Mouse (Mus musculus) liver (tissue): ENCODE data around the gene Ddx25.

ENCODE experiments used
- DNase-seq: peaks from one replicate; pipeline ENCODE4 v3.0.0-alpha.2; 2020; ENCODE audit warnings: mixed read lengths

Ddx25 gene

GRCm38 (mm10) chr9:35541024-35541423 lies 17.3 kb downstream of the Ddx25 start:
- no peak for DNase-seq

GRCm38 (mm10) chr9:35539001-35539750 lies 19.2 kb downstream of the Ddx25 start:
- no peak for DNase-seq

- DNase-seq: no peak
These were observed 22.5 kb downstream of the Ddx25 start for GRCm38 (mm10) chr9:35535876-35536275.

DNA sequence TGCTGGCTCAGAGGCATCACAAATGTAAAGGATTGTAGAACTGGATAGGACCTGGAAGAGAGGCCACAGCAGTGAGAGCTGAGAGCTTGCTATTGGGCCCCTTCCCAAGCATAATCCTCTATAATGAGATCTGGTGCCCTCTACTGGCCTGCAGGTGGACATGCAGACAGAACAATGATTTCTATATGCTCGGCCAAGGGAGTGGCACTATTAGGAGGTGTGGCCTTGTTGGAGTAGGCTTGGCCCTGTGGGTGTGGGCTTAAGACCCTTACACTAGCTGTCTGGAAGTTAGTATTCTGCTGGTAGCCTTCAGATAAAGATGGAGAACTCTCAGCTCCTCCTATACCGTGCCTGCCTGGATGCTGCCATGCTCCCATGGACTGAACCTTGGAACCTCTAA lies 23.2 kb downstream of the Ddx25 start:
- peak; percentile 38 for DNase-seq

- no peak for DNase-seq
These were observed 25.1 kb downstream of the Ddx25 start for GRCm38 (mm10) chr9:35533266-35533665.

GRCm38 (mm10) chr9:35529796-35530195 lies 28.5 kb downstream of the Ddx25 start:
- no peak for DNase-seq

DNA sequence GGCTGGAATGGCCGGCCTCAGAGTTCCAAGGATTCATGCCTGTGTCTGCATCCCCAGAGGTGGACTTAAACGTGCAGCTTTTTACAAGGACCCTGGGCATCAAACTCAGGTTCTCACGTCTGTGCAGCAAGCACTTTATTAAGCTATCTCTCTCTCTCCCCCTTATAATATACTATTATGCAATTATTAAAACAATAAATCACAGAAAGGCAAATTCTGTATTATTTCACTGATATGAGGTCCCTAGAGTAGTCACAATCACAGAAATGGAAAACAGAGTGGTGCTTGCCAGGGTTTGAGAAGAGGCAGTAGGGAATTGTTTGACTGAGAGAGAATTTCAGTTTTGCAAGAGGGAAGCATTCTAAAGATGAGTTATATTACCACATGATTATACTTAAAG lies 29.2 kb downstream of the Ddx25 start:
- DNase-seq: no peak

GRCm38 (mm10) chr9:35523941-35524411 lies 34.4 kb downstream of the Ddx25 start:
- DNase-seq: peak; percentile 62

DNA sequence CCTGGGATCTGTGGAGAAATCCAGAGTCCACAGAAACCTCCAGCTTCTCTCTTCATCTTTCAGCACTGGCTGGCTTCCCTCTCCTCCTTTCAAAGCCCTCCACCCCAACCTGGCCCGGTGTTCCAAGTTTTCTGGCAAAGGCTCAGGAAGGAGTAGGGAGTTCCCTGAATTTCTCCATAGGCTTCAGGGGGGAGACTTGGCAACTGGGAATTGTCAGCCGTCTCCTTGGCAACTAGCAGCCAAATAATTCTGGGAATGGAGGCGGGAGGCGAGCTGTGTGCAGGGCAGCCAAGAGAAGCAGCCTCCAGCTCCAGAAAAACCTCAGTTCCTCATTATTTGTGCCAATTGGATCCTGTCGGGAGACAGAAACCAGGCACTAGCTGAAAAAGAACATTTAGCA lies 34.8 kb downstream of the Ddx25 start:
- DNase-seq: peak; percentile 24

DNA sequence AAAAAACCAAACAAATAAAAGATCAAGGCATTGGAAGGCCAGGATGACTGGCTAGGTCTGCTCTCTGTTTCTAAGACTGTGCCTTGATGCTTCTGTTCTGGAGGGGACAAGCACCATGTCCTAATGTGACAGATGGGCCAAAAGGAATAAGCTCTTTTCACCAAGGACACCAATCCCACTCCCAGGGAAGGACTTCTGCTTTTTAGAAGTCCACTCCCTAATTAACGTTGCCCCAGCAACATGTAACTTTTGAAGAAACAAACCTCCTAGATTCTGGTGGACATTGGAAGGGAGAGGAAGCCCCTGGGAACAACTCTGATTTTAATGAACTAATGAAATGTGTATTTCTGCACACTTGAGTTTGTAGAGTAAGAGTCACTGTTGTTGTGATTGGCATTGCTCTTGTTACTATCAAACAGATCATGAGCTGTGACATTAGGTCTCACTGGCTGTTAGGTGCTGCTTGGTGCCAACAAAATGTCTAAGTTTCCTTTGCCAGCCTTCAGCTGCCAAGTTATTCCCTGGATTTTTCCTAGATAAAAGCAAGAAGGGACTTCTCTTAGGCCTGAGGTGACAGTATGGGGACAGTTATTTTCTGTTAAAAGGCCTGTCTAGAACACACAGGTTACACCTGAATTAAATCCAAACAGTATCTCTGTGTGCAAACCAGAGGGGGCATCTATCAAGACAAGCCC lies 35.4 kb downstream of the Ddx25 start:
- no peak for DNase-seq

DNA sequence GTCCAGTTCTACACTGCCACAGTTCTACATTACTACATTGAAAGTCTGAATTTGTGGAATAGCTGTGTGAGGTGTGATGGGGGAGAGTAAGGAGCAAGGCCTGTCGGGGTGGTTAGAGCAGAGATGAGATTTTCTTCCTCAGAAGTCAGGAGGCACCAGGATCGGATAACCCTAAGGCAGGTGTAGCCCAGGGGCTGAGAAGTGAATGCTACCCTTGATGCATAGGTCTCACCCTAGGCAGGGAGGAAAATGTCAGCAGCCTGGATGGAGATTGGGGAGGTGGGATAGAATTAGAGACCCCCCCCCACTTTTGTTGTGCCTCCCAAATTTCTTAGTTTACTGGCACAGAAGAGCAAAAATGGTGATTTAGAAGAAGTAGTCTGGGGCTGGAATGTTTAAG lies 36.1 kb downstream of the Ddx25 start:
- DNase-seq: no peak

- no peak for DNase-seq
These were observed 37.5 kb downstream of the Ddx25 start for GRCm38 (mm10) chr9:35520631-35521348.

- no peak for DNase-seq
These were observed 40.2 kb downstream of the Ddx25 start, which contains the start of gene Gm1113 for GRCm38 (mm10) chr9:35518169-35518568. Gene Gm1113 (minus strand): TSS chr9:35518269.

GRCm38 (mm10) chr9:35516711-35517110 lies 41.6 kb downstream of the Ddx25 start:
- DNase-seq: no peak

DNA sequence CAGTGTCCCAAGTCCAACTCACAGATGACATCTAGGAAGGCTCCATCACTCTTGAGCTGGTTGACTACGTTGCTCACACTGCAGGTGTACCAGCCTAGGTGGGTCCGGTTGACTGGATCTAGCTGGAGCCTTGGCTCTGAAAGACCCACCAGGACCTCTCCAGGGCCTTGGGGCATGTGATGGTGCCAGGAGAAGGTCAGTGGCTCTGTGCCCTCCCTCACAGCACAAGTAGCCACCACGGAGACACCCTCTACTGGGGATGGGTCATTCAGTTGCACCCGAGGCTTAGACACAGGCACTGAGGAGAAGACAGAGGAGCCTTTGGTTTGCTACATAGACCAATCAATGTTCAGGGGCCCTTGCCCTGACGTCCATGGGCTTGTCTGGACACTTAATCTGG lies 42.1 kb downstream of the Ddx25 start:
- DNase-seq: no peak

GRCm38 (mm10) chr9:35513900-35514299 lies 44.4 kb downstream of the Ddx25 start:
- no peak for DNase-seq

DNA sequence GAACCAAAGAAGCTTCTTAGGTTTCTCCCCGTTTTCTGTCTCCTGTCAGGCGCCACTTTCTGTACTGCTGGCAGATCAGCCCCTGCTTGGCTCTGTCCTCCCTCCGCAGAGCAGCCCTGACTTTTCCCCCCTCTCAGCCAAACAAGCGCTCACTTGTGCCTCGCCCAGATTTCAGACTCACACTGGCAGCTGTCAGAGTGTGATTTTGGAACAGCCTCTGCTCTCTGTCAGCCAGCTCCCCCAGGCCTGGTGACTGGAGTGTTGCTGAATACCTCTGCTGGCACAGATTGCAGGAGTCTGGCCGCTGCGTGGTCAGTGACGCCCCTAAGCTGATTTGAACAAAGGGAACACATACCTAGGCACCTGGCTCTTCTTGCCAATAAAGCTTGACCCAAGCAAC lies 50.1 kb downstream of the Ddx25 start:
- DNase-seq: no peak

- no peak for DNase-seq
These were observed 55.8 kb downstream of the Ddx25 start for GRCm38 (mm10) chr9:35502361-35503000.

DNA sequence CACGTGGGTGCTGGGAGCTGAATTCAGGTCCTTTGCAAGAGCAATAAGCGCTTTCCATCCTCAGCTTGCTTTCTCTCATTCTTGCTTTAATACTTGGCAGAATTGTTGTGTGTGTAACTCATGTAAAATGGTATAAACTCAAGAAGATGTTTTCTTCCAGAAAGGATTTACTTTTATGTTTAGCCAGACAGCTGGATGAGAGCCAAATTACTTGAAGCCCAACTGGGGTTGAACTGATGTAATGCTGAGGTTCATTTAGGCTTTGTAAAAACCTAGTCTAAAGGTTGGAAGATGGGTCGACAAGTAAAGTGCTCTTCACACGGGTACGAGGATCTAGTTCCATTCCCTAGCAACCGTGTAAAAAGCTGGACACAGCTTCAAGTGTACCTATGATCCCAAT lies 58.4 kb downstream of the Ddx25 start:
- DNase-seq: no peak

DNA sequence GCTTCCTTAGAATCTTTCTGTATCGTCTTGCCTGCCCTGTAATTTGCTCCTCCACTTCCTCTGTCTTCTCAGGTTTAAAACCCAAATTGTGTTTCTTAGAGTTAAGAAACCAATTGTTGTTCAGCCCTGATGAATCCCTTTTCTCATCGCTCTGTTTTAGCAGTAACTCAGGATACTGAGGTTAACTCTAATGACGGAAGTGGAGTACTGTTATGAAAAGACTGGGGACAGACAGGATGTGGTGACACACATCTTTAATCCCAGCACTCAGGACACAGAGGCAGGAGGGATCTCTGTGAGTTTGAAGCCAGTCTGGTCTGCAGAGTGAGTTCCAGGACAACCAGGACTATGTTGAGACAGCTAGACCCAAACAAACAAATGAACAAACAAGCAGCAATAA lies 62.9 kb downstream of the Ddx25 start:
- no peak for DNase-seq

DNA sequence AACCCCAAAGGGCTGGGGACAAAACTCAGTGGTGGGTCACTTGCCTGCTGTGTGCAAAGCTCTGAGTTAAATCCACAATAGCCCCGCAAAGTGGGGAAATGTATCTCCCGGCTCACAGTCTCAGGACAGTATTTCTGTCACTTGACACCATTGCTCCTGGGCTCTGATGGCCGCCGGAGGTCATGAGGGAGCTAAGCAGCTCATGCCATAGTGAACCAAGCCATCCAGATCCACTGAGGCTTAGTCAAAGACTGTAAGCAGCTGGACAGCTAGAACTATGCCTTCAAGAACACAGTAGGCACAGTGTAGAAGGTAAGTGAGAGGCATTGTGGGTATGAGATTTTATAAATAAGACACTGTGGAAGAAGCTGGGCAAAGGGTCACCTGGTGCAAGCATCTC lies 63.4 kb downstream of the Ddx25 start:
- DNase-seq: no peak

- no peak for DNase-seq
These were observed 64.6 kb downstream of the Ddx25 start for GRCm38 (mm10) chr9:35493733-35494092.

GRCm38 (mm10) chr9:35493033-35493732 lies 65.1 kb downstream of the Ddx25 start:
- no peak for DNase-seq
